Mouse (Mus musculus) heart, embryonic 14.5 days (tissue): ENCODE data around the gene Calr. TPM values are rescaled to one million over a fixed set of nuclear protein-coding genes. Genes with fewer than 3 reads are reported as not detected.

ENCODE experiments used
- ATAC-seq: fragments of 200-750 bp; cut with Nextera tagmentation; 2 replicates; pipeline ENCODE4 v1.8.0; 2017; ENCODE audit warnings: low read depth, moderate TSS enrichment; ENCODE audit not compliant: insufficient number of reproducible peaks, insufficient read depth, low FRiP score
- H3K27ac ChIP-seq, 2 experiments: fragments of 200-500 bp in 1 of 2; fragments of 300-500 bp in 1 of 2; sonication (generic) in 1 of 2; replicated peaks in 1 of 2; 2 replicates each; pipeline ENCODE4 v1.5.1; 2012 to 2014; ENCODE audit warnings: low read depth in 2 of 2, low read length in 2 of 2, control low read depth in 1 of 2, mild to moderate bottlenecking in 1 of 2, mixed read lengths in 1 of 2; ENCODE audit not compliant: control insufficient read depth in 1 of 2, insufficient read depth in 1 of 2
- H3K27me3 ChIP-seq: fragments of 300-500 bp; sonication (generic); 2 replicates; pipeline ENCODE4 v1.6.1; 2014; ENCODE audit warnings: mild to moderate bottlenecking, low read length, control low read depth; ENCODE audit not compliant: control insufficient read depth, insufficient read depth
- H3K36me3 ChIP-seq: fragments of 300-500 bp; sonication (generic); 2 replicates; pipeline ENCODE4 v1.6.1; 2014; ENCODE audit warnings: mild to moderate bottlenecking, control low read depth, low read length, mixed read lengths; ENCODE audit not compliant: control insufficient read depth, insufficient read depth
- H3K4me1 ChIP-seq, 2 experiments: fragments of 200-500 bp in 1 of 2; fragments of 300-500 bp in 1 of 2; sonication (generic) in 1 of 2; 2 replicates each; pipeline ENCODE4 v1.6.1; 2012 to 2014; ENCODE audit warnings: low read length in 2 of 2, control low read depth in 1 of 2, mixed read lengths in 1 of 2; ENCODE audit not compliant: control insufficient read depth in 2 of 2, insufficient read depth in 2 of 2
- H3K4me2 ChIP-seq: fragments of 300-500 bp; sonication (generic); 2 replicates; pipeline ENCODE4 v1.6.1; 2014; ENCODE audit warnings: mild to moderate bottlenecking, low read length
- H3K4me3 ChIP-seq, 2 experiments: fragments of 200-500 bp in 1 of 2; fragments of 300-500 bp in 1 of 2; sonication (generic) in 1 of 2; 2 replicates each; pipeline ENCODE4 v1.5.1; 2012 to 2014; ENCODE audit warnings: low read length in 2 of 2, mild to moderate bottlenecking in 2 of 2, control low read depth in 1 of 2, low read depth in 1 of 2, moderate library complexity in 1 of 2; ENCODE audit not compliant: control insufficient read depth in 1 of 2, insufficient read depth in 1 of 2
- H3K9ac ChIP-seq: fragments of 300-500 bp; sonication (generic); 2 replicates; pipeline ENCODE4 v1.6.1; 2014; ENCODE audit warnings: mild to moderate bottlenecking, low read length
- H3K9me3 ChIP-seq: fragments of 300-500 bp; sonication (generic); 2 replicates; pipeline ENCODE4 v1.6.1; 2016; ENCODE audit warnings: low read length, control low read depth; ENCODE audit not compliant: control insufficient read depth
- WGBS: fragments of 180-500 bp; shearing (Covaris S2); extraction: QIAGEN DNeasy Blood & Tissue Kit; methylation state at CpG from one replicate; pipeline ENCODE4 v1.1.7; 2014; 5-methylcytosine and 5-hydroxymethylcytosine counted together
- polyA plus RNA-seq: library from polyadenylated mRNA; unstranded; fragments of >200 nt; fragmentation: Nextera tagmentation; extraction: Ambion mirVana; gene quantifications from 2 replicates; pipeline ENCODE4 v1.2.1, GENCODE M21; 2014

The Calr gene
- polyA plus RNA-seq, 1 experiment from 2014 or later = 500 TPM

DNA sequence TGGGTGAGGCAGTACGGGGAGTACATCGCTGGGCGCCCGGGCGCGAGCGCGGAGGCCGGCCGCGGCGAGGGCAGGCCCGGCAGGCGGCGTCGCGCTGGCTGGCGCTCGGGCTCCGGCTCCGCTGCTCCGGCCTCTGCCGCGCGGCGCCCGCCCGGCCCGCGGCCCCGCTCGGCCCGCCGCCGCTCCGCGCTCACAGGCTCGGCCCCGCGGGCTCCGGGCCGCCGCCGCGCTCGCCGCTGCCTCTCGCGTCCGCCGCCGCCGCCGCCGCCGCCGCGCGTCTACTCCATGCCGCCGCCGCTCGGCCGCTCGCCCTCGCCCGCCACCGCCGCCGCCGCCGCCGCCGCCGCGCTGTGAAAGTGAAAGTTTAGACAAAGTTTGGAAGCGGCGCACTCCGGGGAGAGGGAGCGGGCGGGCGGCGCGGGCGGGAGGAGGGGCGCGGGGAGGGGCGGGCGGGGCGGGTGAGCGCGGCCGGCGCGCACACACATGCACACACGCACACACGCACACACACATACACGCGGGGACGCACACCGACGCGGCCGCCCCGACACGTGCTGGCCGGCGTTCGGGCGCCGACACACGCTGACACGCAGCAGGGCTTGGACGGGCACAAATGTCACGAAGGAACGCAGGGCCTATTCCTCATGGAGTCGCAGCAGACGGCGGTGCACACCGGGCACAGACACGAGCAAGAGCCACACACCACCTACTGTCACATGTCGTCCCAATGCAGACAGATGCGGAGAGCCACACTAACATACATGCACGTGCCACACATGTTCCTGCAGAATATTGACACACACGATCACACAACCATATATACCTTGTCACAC is 46.5 kb downstream of the Calr start, which contains the start of gene Nfix:
Gene Nfix, minus strand, starts transcription at position 346 of the 833 bp plus-strand sequence.
- ATAC-seq = peak; percentile 16; the same call in 1 of the 2 replicates
- WGBS = 2% methylated on average over 51 of the region's 125 CpGs
- Histone ChIP-seq H3K4me3 (peak within 1 kb of the TSS; percentile 65 to 80), H3K4me1 (peaks cover 8 to 9% of the 10 kb centered on the region in 2 experiments; a peak in 3 of 4 replicates), H3K36me3 (peaks cover 12% of the 10 kb centered on the region), H3K27ac (peak within 1 kb of the TSS in 1 of 2 experiments; percentile 85; a peak in 3 of 4 replicates), H3K9ac (peak within 1 kb of the TSS; percentile 95), H3K4me2 (peak within 1 kb of the TSS; percentile 88), H3K27me3 (peaks cover 47% of the 10 kb centered on the region), H3K9me3 (no peaks in the 10 kb centered on the region)

- peak overlapping the region; percentile 95 for H3K9ac ChIP-seq
- WGBS = 1% methylated on average over 90 of the region's 108 CpGs
- peak overlapping the region in 1 of 2 experiments; percentile 85; a peak in 3 of 4 replicates for H3K27ac ChIP-seq
- H3K9me3 ChIP-seq = no peaks in the 10 kb centered on the region
- peaks cover 47% of the 10 kb centered on the region for H3K27me3 ChIP-seq
- peaks cover 8 to 14% of the 10 kb centered on the region in 2 experiments; a peak in 3 of 4 replicates for H3K4me1 ChIP-seq
- peaks cover 12% of the 10 kb centered on the region for H3K36me3 ChIP-seq
- 0 out of 2 replicates have a peak, but pooled peaks have one; percentile 8 for ATAC-seq
- H3K4me3 ChIP-seq = peak overlapping the region; percentile 65 to 80
- H3K4me2 ChIP-seq = peak overlapping the region; percentile 88
Observed at GRCm38 (mm10) chr8:84799136-84799931, 47.4 kb downstream of the Calr start.

DNA sequence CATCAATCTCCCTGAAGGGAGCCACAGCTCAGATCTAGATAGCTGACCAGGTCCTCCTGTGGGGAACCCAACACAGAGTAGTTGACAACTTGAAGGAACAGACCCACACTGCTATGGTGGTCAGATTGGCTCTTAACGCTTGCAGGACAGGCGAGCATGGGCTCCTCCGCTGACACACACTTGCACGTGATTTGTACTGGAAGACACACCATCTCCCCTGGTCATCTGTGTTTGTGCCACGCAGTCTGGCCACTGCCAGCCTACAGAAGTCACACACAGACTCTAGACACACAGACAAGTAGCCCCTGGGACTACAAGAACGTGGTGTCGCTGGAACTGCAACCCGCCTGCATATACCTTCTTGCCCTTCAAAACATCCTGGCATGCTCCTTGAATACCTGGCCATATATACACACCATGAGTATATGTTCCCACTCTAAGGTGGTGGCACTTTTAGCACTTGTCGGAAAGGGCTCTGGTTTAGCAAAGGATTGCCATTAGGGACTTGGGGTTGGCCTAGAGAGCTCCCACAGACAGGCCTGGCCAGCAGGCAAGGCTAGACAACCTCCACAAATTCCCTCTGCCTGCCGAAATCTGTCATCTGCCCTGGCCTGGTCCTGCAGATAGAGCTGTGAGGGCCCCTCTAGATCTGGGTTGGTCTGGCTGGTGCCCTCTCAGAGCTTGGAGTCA is 48.1 kb downstream of the Calr start:
- Histone ChIP-seq H3K4me2 (peak overlapping the region; percentile 88), H3K9me3 (no peaks in the 10 kb centered on the region), H3K9ac (peak overlapping the region; percentile 95), H3K4me3 (peak overlapping the region; percentile 65 to 80), H3K36me3 (peaks cover 12% of the 10 kb centered on the region), H3K27me3 (peaks cover 50% of the 10 kb centered on the region), H3K27ac (peak overlapping the region in 1 of 2 experiments; percentile 85; a peak in 3 of 4 replicates), H3K4me1 (peaks cover 11 to 22% of the 10 kb centered on the region in 2 experiments)
- WGBS = 64% methylated on average over 10 of the region's 10 CpGs
- ATAC-seq = 0 out of 2 replicates have a peak, but pooled peaks have one; percentile 1

DNA sequence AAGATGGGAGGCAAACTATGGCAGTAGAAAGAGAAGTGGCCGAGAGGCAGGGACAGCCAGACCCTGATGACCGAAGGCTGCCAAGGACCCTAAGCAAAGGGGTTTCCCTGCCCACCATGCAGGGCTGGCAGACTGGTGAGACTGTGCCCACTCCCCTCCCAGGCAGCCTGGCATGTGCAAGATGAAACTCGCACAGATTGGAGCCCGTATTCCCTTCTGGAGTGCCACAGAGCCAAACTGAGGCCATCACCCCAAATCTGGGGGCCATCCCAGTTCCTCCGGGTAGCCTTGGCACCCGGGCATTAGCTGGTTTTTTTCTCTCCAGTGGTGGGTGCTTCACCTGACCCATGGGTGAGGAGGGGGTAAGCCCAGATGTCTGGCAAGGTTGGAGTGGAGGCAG is 48.8 kb downstream of the Calr start:
- Histone ChIP-seq H3K4me1 (peaks cover 11 to 26% of the 10 kb centered on the region in 2 experiments), H3K4me2 (peak overlapping the region; percentile 88), H3K36me3 (peaks cover 12% of the 10 kb centered on the region), H3K27ac (no peak overlapping the region), H3K9ac (peak overlapping the region; percentile 95), H3K4me3 (peak overlapping the region in 1 of 2 experiments; percentile 65; a peak in 1 of 4 replicates), H3K27me3 (peaks cover 50% of the 10 kb centered on the region), H3K9me3 (no peaks in the 10 kb centered on the region)
- WGBS = 75% methylated on average over 6 of the region's 6 CpGs
- ATAC-seq = no peak

DNA sequence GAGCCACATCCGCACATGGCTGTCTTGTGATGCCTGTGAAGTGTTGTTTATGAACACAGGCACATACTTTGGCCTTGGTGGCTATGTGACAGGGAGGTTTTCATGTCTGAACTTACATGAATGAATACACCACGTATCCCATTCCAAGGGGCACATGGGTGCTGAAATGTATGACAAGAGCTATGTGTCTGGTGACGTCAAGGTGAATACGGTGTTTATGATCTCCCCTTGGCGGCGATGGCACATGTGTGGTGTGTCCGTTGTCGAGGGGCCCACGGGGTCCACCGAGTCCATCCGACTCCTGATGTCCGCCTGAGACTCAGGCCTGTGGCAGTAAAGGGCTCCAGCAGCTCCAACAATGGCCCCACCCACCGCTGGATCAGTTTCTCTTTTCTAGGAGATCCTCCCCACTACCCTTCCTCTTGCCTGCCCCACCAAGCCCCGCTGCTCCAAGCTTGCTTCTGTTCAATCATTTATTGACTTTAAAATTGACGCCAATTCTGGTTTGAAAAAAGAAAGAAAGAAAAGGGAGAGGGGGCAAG is 49.4 kb downstream of the Calr start:
- H3K4me1 ChIP-seq = peaks cover 14 to 33% of the 10 kb centered on the region in 2 experiments
- H3K36me3 ChIP-seq = peaks cover 12% of the 10 kb centered on the region
- H3K27ac ChIP-seq = no peak overlapping the region
- 82% methylated on average over 15 of the region's 15 CpGs for WGBS
- H3K4me3 ChIP-seq = no peak overlapping the region
- H3K9me3 ChIP-seq = no peaks in the 10 kb centered on the region
- ATAC-seq = no peak
- no peak overlapping the region for H3K9ac ChIP-seq
- H3K27me3 ChIP-seq = peaks cover 46% of the 10 kb centered on the region
- H3K4me2 ChIP-seq = no peak overlapping the region

- peaks cover 48% of the 10 kb centered on the region for H3K27me3 ChIP-seq
- H3K27ac ChIP-seq = peak overlapping the region; percentile 9 to 62; a peak in 3 of 4 replicates
- H3K4me1 ChIP-seq = peaks cover 27 to 49% of the 10 kb centered on the region in 2 experiments
Observed at GRCm38 (mm10) chr8:84794486-84794885, 52.2 kb downstream of the Calr start.

More at GRCm38 (mm10) chr8:84794486-84794885, 52.2 kb downstream of the Calr start:
- Histone ChIP-seq H3K9me3 (no peaks in the 10 kb centered on the region), H3K9ac (peak overlapping the region; percentile 57; the same call in 1 of the 2 replicates), H3K4me3 (no peak overlapping the region), H3K36me3 (peaks cover 12% of the 10 kb centered on the region), H3K4me2 (peak overlapping the region; percentile 35; the same call in 1 of the 2 replicates)
- WGBS = 68% methylated on average over 7 of the region's 7 CpGs
- ATAC-seq = no peak
